Mouse (Mus musculus): ENCODE measurements around the gene Usp7. TPM values are rescaled to one million over a fixed set of nuclear protein-coding genes. Genes with fewer than 3 reads are reported as not detected.

Gene Usp7
- total RNA-seq, 2 experiments from 2014 or later: 109 to 126 TPM

DNA sequence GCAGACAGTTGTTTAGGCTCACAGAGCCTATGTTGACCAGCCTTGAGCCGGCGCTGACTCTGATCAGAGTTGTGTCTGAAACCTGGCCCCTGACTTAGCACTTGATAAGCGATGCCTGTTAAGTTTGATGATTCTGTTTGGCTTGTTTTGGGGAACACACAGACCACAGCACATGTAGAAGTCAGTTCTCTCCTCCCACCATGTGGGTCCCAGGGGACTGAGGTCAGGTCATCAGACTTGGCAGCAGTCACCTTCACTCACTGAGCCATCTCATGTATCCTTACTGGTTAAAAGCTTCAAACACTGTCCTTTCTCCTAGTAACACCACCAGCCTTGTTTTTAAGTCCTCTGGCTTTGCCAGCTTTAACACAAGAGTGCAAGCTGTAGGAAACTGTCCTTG, 142.1 kb downstream of the Usp7 start:
- DNase-seq (ENCODE audit: low spot score in 2 of 2): no peak

DNA sequence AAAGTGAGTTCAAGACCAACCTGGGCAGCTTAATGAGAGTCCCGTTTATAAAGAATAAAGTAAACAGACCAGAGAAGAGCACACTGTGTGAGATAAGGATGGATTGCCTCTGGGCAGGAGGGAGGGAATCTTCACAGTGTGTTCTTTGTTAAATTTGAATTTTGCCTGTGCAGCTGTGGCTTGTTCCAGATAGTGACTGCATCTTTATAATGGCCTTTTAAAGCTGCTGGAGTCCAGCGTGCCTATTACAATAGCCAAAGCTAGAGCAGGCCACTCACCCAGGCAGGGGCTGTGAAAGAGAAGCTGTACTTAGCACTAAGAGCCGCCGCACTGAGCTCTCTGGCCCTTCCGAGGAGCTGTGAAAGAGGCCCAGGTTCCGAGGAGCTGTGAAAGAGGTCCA, 146.6 kb downstream of the Usp7 start:
- no peak for DNase-seq (ENCODE audit: low spot score in 2 of 2)

DNA sequence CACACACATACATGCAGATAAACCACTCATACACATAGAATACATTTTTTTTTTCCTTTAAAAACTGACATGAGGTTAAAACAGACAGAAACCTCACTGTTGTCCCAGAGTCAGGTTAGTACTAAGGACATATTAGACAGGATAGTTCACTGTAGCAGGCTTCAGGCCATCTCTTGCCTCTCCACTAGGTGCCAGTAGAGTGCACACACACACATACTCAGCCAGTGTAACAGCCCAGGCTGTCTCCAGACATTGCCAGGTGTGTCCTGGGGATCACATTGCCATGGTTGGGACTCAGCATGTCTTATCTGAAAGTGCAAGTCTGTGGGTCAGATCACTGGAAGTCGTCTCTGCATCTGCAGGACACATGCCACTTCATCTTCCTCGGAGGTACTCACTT, 148.3 kb downstream of the Usp7 start:
- no peak for DNase-seq (ENCODE audit: low spot score in 2 of 2)

Other genes with a start within 250 kb of the Usp7 start
- 10 to 100 TPM; 57.0 to 57.3 TPM for gene Pmm2, start 154.6 kb downstream of the Usp7 start, total RNA-seq (2021)
- 10 to 100 TPM; 16.5 to 20.2 TPM for gene Tmem186, start 154.6 kb downstream of the Usp7 start, total RNA-seq (2021)
- gene Carhsp1, start 120.2 kb downstream of the Usp7 start, total RNA-seq (2021): 100 to 1,000 TPM in 1 of 2 experiments, 10 to 100 TPM in 1; 61.8 to 134 TPM
- not detected for gene Gm5767, start 111.5 kb downstream of the Usp7 start, total RNA-seq (2021)
- gene 1810013L24Rik, start 37.8 kb upstream of the Usp7 start, total RNA-seq (2021): 10 to 100 TPM; 81.9 to 86.4 TPM